Mouse (Mus musculus): ENCODE results near the gene Tac2.

DNA sequence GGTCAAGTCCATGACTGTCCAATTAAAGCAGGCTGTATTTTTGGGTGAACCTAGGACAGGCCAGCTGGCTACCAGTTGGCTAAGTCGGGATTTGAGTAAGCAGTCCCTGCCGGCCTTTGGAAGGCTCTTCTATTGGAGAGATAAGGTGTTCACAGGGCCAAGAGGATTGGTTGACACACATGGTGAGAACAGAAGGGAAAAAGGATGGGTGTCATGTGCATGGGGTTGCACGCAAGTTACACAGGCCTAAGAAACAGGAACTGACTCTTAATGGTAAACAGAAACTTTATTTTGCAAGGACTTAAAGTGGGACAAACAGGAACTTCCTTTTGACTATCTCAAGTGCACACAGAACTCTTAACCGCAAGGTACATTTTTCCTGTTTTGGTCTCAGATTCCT, 12.6 kb downstream of the Tac2 start:
- TF ChIP-seq CTCF (IDR thresholded peaks at IDR 0.05; ENCODE audit: low read depth) (no peak), EP300 (optimal IDR thresholded peaks at IDR 0.05) (no peak)
